Mouse (Mus musculus): ENCODE results near the gene Pygb. TPM values are rescaled to one million over a fixed set of nuclear protein-coding genes. Genes with fewer than 3 reads are reported as not detected.

Pygb gene
- polyA plus RNA-seq, 1 experiment from 2014 or later, result 111 TPM

DNA sequence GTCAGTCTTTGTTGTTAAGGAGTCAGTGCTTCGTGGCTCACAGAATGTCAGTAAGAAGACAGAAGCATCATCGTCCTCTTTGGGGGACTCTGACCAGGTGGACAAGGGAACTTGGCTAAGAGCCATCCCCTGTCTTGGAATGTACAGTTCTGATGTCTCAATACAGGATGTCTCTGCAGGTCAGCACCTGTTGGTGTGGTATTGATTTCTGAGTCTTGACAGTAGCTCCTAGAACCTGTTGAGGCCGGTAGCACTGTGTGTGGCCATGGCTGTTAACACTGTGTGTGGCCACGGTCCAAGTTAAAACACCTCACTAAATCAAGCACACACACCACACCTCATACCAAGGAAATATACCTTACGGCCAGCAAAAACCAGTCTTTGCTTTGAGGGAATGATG is 14.1 kb downstream of the Pygb start:
- Histone ChIP-seq H3K9ac (no peak overlapping the region), H3K4me1 (no peaks in the 10 kb centered on the region), H3K36me3 (replicated peaks) (peaks cover 17% of the 10 kb centered on the region; the same call in 1 of the 2 replicates), H3K9me3 (no peaks in the 10 kb centered on the region), H3K27ac (no peak overlapping the region), H3K4me2 (no peak overlapping the region), H3K4me3 (no peak overlapping the region), H3K27me3 (replicated peaks) (no peaks in the 10 kb centered on the region)
- ATAC-seq (replicated peaks), result no peak
- WGBS, result 89% methylated on average over 5 of the region's 5 CpGs

DNA sequence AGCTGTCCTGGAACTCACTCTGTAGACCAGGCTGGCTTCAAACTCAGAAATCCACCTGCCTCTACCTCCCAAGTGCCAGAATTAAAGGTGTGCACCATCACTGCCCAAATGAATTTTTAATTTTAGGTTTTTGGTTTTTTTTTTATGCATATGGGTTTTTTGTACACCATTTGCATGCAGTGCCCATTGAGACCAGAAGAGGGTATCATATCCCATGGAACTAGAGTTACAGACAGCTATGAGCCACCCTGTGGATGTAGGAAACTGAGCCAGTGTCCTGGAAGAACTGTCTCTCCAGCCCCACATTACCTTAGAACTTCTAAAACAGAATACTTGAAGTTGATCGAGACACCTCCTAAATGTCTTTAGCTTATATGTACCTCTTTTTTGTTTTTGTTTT is 16.5 kb downstream of the Pygb start:
- 97% methylated on average over 1 of the region's 1 CpGs for WGBS
- ATAC-seq (replicated peaks), result no peak
- 0 out of 2 replicates have a peak, but pooled peaks cover 17% of the 10 kb centered on the region for H3K36me3 ChIP-seq (replicated peaks)

DNA sequence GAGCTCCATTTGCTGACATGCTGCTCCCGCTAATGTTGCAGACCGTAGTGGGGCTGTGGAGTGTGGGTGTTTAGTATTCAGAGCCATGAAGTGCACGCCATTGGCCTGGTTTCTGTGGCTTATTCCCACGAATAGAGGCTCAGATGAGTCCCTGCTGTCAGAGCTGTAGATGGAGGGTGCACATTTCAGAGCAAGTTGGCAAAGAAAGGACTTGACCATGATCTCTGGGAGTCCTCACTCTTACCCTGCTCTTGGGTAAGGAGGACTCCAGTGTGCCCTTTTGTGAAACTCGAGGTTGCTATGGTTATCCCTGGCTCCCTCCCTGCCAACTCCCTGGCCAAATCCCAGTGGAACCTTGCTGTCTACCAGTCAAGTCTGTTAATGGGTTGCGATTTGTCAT is 21.8 kb downstream of the Pygb start:
- H3K4me1 ChIP-seq, result no peaks in the 10 kb centered on the region

More for the DNA sequence above, 16.5 kb downstream of the Pygb start:
- no peaks in the 10 kb centered on the region for H3K4me1 ChIP-seq
- H3K4me2 ChIP-seq, result no peak overlapping the region
- H3K9me3 ChIP-seq, result no peaks in the 10 kb centered on the region
- H3K4me3 ChIP-seq, result no peak overlapping the region
- no peak overlapping the region for H3K27ac ChIP-seq
- H3K9ac ChIP-seq, result no peak overlapping the region
- no peaks in the 10 kb centered on the region for H3K27me3 ChIP-seq (replicated peaks)

DNA sequence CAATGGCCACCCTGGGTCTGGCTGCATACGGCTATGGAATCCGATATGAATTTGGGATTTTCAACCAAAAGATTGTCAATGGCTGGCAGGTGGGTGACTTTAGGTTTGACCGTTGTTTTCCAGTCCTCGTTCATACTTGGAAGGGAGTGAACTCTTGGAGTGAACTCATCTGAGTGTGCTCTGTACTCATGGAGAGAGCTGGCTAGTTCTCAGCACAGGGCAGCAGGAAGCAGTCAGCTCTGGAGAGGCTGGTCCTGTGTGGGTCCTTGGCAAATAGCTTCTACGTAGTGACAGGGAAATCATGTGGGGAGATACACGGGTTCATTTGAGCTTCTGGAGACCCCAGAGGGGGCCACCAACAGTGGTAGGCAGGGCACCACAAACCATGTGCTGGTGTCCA is 22.3 kb downstream of the Pygb start:
- Histone ChIP-seq H3K27me3 (replicated peaks) (no peaks in the 10 kb centered on the region), H3K4me3 (no peak overlapping the region), H3K9me3 (no peaks in the 10 kb centered on the region), H3K9ac (no peak overlapping the region), H3K4me2 (no peak overlapping the region), H3K4me1 (no peaks in the 10 kb centered on the region), H3K27ac (no peak overlapping the region), H3K36me3 (replicated peaks) (peaks cover 28% of the 10 kb centered on the region; the same call in 1 of the 2 replicates)
- WGBS, result 87% methylated on average over 6 of the region's 6 CpGs
- peak; percentile 51; the same call in 1 of the 2 replicates for ATAC-seq (replicated peaks)

More for the DNA sequence above, 21.8 kb downstream of the Pygb start:
- Histone ChIP-seq H3K27me3 (replicated peaks) (no peaks in the 10 kb centered on the region), H3K9ac (no peak overlapping the region), H3K27ac (no peak overlapping the region), H3K4me3 (no peak overlapping the region), H3K36me3 (replicated peaks) (peaks cover 24% of the 10 kb centered on the region; the same call in 1 of the 2 replicates), H3K4me2 (no peak overlapping the region), H3K9me3 (no peaks in the 10 kb centered on the region)
- peak; percentile 73 for ATAC-seq (replicated peaks)
- 63% methylated on average over 6 of the region's 6 CpGs for WGBS

DNA sequence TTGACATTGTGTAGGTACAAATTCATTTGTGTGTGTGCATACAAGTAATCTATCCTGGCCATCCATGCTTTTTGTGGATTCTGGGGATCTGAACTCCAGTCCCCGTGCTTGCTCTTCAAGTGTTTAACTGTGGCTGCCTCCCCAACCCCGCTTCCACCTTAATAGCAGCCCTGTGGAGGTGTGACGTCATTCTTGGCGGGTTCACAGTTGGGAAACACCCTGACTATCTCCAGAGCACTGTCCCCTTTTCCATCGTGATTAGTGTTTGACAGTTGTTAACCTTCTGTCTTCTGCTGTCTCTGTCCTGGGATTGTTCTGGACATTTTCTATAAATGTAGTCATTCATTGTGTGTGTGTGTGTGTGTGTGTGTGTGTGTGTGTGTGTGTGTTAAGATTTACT is 24.1 kb downstream of the Pygb start:
- ATAC-seq (replicated peaks), result no peak
- Histone ChIP-seq H3K4me3 (no peak overlapping the region), H3K4me2 (no peak overlapping the region), H3K27me3 (replicated peaks) (no peaks in the 10 kb centered on the region), H3K4me1 (no peaks in the 10 kb centered on the region), H3K27ac (no peak overlapping the region), H3K9me3 (no peaks in the 10 kb centered on the region), H3K36me3 (replicated peaks) (peaks cover 39% of the 10 kb centered on the region), H3K9ac (no peak overlapping the region)
- whole genome bisulfite sequencing, result 87% methylated on average over 5 of the region's 5 CpGs

DNA sequence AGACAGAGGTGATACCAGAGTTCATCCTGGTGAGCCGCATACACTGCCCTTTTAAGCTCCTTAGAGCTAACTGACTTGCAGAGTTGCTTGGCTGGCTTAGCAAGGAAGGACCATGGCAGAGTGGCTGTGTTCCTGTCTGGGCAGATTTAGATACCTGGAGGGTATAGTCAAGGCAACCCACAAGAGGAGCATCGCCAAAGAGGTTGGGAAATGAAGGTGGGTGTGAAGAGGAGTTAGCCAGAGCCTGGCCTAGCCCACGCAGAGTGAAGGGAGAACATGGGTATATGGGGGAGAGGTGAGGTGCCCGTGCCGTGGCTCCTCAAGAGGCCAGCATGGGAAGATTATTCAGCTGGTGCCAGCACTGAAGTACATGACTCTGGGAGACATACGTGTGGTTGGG is 26.3 kb downstream of the Pygb start:
- H3K27me3 ChIP-seq (replicated peaks), result no peaks in the 10 kb centered on the region
- H3K27ac ChIP-seq, result no peak overlapping the region
- no peak overlapping the region for H3K4me2 ChIP-seq
- H3K9ac ChIP-seq, result no peak overlapping the region
- ATAC-seq (replicated peaks), result no peak
- no peaks in the 10 kb centered on the region for H3K9me3 ChIP-seq
- peaks cover 40% of the 10 kb centered on the region for H3K36me3 ChIP-seq (replicated peaks)
- no peak overlapping the region for H3K4me3 ChIP-seq
- 92% methylated on average over 6 of the region's 6 CpGs for WGBS
- no peaks in the 10 kb centered on the region for H3K4me1 ChIP-seq

DNA sequence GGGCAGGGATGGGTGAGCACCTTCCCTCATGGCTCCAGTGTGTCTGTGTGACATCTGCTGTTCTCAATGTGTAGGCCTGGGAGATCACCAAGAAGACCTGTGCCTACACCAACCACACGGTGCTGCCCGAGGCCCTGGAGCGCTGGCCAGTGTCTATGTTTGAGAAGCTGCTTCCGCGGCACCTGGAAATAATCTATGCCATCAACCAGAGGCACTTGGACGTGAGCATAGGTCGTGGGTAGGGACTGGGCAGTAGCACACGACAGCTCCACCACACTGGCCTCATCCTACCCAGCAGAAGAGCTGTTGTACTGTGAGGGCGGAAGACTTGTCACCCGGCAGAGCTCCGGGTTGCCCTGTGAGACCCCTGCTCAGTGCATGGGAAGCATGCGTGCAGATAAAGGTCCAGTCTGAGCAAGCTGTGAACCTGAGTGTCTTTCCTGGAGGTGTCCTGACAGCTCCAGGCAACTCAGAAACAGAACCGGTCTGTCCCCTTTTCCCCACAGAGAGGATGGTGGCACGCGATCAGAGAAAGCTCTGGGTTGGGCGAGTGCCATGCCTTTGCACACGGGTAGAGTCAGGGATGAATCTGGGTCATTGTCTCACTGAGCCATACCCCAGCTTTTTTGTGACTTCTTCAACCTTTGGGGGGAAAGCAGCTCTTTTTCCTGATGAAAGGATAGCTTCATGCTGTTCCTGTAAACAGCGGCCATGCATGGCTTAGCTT is 30.3 kb downstream of the Pygb start:
- no peaks in the 10 kb centered on the region for H3K4me1 ChIP-seq
- no peak overlapping the region for H3K27ac ChIP-seq
- 93% methylated on average over 18 of the region's 18 CpGs for WGBS
- no peak; the same call in 1 of the 2 replicates for ATAC-seq (replicated peaks)
- H3K4me3 ChIP-seq, result no peak overlapping the region
- H3K27me3 ChIP-seq (replicated peaks), result no peaks in the 10 kb centered on the region
- H3K9me3 ChIP-seq, result no peaks in the 10 kb centered on the region
- H3K4me2 ChIP-seq, result no peak overlapping the region
- H3K9ac ChIP-seq, result no peak overlapping the region
- peaks cover 50% of the 10 kb centered on the region for H3K36me3 ChIP-seq (replicated peaks)

DNA sequence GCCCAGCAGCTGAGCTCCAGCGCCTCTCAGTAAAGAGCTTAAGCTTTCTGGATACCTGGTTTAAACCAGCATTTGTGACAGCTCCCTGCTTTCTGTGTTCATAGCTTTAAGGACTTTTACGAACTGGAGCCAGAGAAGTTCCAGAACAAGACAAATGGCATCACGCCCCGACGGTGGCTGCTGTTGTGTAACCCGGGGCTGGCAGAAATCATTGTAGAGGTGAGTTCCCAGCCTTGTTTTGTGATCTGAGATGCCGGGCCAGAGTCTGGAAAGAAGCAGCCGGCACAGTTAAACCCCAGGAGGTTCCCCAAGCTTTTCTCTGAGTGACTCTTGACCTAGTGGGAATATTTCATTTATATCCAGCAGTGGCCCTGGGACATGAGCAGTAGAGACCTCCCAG is 32.2 kb downstream of the Pygb start:
- H3K4me3 ChIP-seq, result no peak overlapping the region
- H3K27me3 ChIP-seq (replicated peaks), result no peaks in the 10 kb centered on the region
- H3K9me3 ChIP-seq, result no peaks in the 10 kb centered on the region
- H3K4me2 ChIP-seq, result no peak overlapping the region
- ATAC-seq (replicated peaks), result no peak
- H3K4me1 ChIP-seq, result no peaks in the 10 kb centered on the region
- H3K9ac ChIP-seq, result no peak overlapping the region
- peaks cover 39% of the 10 kb centered on the region for H3K36me3 ChIP-seq (replicated peaks)
- WGBS, result 90% methylated on average over 8 of the region's 8 CpGs
- H3K27ac ChIP-seq, result no peak overlapping the region

DNA sequence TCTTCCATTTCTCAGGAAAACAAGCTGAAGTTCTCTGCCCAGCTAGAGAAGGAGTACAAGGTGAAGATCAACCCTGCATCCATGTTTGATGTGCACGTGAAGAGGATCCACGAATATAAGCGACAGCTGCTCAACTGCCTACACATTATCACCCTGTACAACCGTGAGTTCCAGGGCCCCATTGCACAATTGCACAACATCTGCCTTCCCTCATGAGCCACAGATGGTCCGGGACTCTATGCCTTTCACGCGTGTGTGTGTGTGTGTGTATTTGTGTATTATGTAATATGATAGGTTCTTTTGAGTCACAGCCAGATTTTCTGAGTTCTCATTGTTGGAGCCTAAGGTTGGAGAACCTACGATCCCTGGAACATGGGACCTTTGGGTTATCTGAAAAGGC is 34.2 kb downstream of the Pygb start:
- peaks cover 30% of the 10 kb centered on the region for H3K36me3 ChIP-seq (replicated peaks)
- no peak overlapping the region for H3K4me2 ChIP-seq
- no peak for ATAC-seq (replicated peaks)

DNA sequence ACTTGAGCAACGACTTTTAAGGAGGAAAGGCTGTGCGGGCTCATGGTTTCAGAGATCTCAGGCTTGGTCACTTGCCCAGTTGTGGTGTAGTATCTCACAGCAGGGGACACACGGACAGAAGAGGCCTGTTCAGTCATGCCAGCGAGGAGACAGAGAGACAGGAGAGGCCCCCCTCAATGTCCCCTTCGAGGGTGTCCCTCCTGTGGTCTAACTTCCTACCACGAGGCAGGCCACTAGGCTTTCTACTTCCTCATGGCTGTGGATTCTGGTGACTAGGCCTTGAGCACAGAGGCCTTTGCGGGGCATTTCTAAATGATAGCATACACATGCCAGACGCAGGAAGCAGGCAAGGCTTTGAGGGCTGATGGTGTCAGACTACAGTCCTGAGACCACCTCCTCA is 36.5 kb downstream of the Pygb start:
- Histone ChIP-seq H3K4me2 (no peak overlapping the region), H3K4me3 (no peak overlapping the region), H3K9ac (no peak overlapping the region), H3K4me1 (no peaks in the 10 kb centered on the region), H3K36me3 (replicated peaks) (peaks cover 40% of the 10 kb centered on the region), H3K9me3 (no peaks in the 10 kb centered on the region), H3K27me3 (replicated peaks) (no peaks in the 10 kb centered on the region), H3K27ac (no peak overlapping the region)
- ATAC-seq (replicated peaks), result no peak
- WGBS, result 79% methylated on average over 8 of the region's 8 CpGs

More for the DNA sequence above, 34.2 kb downstream of the Pygb start:
- H3K27me3 ChIP-seq (replicated peaks), result no peaks in the 10 kb centered on the region
- 92% methylated on average over 8 of the region's 8 CpGs for WGBS
- no peak overlapping the region for H3K27ac ChIP-seq
- H3K4me1 ChIP-seq, result no peaks in the 10 kb centered on the region
- no peak overlapping the region for H3K9ac ChIP-seq
- no peaks in the 10 kb centered on the region for H3K9me3 ChIP-seq
- H3K4me3 ChIP-seq, result no peak overlapping the region

DNA sequence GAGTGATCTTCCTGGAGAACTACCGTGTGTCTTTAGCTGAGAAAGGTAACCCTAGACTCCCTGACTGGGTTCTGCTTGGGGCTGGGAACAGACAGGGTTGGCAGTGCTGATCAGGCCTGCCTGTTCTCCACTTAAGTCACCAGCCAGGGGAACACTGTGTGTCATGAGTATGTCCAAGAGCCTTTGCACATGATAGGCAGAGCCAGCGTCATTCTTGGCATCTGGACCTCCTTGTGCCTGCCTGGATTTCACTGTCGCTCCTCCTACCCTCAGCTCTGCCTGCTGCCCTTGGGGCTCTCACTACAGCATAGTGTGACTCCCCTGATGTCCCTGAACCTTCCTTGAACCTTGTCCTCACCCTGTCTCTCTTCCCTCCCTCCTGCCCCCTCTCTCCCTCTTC is 39.9 kb downstream of the Pygb start:
- no peak overlapping the region for H3K4me3 ChIP-seq
- H3K27ac ChIP-seq, result no peak overlapping the region
- no peaks in the 10 kb centered on the region for H3K27me3 ChIP-seq (replicated peaks)
- peaks cover 33% of the 10 kb centered on the region for H3K36me3 ChIP-seq (replicated peaks)
- ATAC-seq (replicated peaks), result no peak
- no peak overlapping the region for H3K9ac ChIP-seq
- no peaks in the 10 kb centered on the region for H3K9me3 ChIP-seq
- 90% methylated on average over 3 of the region's 3 CpGs for WGBS
- H3K4me2 ChIP-seq, result no peak overlapping the region
- H3K4me1 ChIP-seq, result no peaks in the 10 kb centered on the region

DNA sequence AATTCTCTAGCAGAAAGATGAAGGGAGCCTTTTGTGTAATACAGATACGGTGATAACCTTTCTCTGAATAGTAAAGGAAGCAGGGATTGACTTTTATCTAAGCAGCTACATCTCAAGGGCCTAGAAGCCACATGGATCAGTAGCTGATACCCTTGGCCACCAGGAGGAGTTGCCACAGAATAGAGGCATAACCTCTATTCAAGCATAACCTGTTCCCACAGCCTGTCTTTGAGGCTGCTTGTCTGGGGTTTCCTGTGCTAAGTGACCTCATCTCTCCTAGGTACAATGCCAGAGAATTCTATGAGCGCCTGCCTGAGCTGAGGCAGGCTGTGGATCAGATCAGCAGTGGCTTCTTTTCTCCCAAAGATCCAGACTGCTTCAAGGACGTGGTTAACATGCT is 41.6 kb downstream of the Pygb start:
- no peak overlapping the region for H3K4me3 ChIP-seq
- no peak overlapping the region for H3K4me2 ChIP-seq
- H3K4me1 ChIP-seq, result no peaks in the 10 kb centered on the region
- H3K9me3 ChIP-seq, result no peaks in the 10 kb centered on the region
- H3K27ac ChIP-seq, result no peak overlapping the region
- H3K9ac ChIP-seq, result no peak overlapping the region
- peaks cover 42% of the 10 kb centered on the region for H3K36me3 ChIP-seq (replicated peaks)
- no peaks in the 10 kb centered on the region for H3K27me3 ChIP-seq (replicated peaks)
- no peak for ATAC-seq (replicated peaks)
- WGBS, result 95% methylated on average over 3 of the region's 3 CpGs

DNA sequence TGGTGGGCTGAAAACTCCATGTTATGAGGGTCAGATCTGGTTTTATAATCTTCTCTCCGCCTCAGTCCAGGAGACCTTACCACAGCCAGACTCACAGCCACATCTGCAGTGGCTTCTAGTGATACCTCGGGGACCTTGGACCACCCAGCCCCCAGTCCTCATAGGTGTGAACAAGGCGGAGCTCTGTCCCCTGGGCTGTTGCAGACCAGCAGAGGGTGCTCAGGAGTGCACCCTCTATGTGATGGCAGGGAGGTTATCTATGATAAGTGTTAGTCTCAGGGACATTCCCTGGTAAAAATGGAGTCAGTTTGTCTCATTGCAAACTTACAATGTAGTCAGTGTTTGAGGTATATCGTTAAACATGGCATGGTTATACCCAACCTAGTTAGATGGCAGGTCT is 42.1 kb downstream of the Pygb start:
- no peak for ATAC-seq (replicated peaks)
- Histone ChIP-seq H3K9me3 (no peaks in the 10 kb centered on the region), H3K36me3 (replicated peaks) (peaks cover 45% of the 10 kb centered on the region), H3K27ac (no peak overlapping the region), H3K4me2 (no peak overlapping the region), H3K4me3 (no peak overlapping the region), H3K9ac (no peak overlapping the region), H3K4me1 (no peaks in the 10 kb centered on the region), H3K27me3 (replicated peaks) (no peaks in the 10 kb centered on the region)
- 89% methylated on average over 4 of the region's 4 CpGs for WGBS
